Mouse (Mus musculus) liver, embryonic 15.5 days (tissue): Measurements from ENCODE around the gene Mgat4a. TPM values are rescaled to one million over a fixed set of nuclear protein-coding genes. Genes with fewer than 3 reads are reported as not detected.

ENCODE experiments used
- ATAC-seq: fragments of 200-750 bp; cut with Nextera tagmentation; 2 replicates; pipeline ENCODE4 v1.8.0; 2017; ENCODE audit warnings: moderate number of reproducible peaks, mild to moderate bottlenecking, moderate library complexity; ENCODE audit not compliant: insufficient read depth
- H3K27ac ChIP-seq: fragments of 300-500 bp; sonication (generic); replicated peaks from 2 replicates; pipeline ENCODE4 v1.5.1; 2015; ENCODE audit warnings: mild to moderate bottlenecking, inconsistent platforms
- H3K27me3 ChIP-seq: fragments of 300-500 bp; sonication (generic); 2 replicates; pipeline ENCODE4 v1.6.1; 2015; ENCODE audit warnings: mild to moderate bottlenecking, inconsistent platforms
- H3K36me3 ChIP-seq: fragments of 300-500 bp; sonication (generic); replicated peaks from 2 replicates; pipeline ENCODE4 v1.6.1; 2015; ENCODE audit warnings: moderate library complexity, mild to moderate bottlenecking, inconsistent platforms
- H3K4me1 ChIP-seq: fragments of 300-500 bp; sonication (generic); replicated peaks from 2 replicates; pipeline ENCODE4 v1.6.1; 2015; ENCODE audit warnings: inconsistent platforms
- H3K4me2 ChIP-seq: fragments of 300-500 bp; sonication (generic); 2 replicates; pipeline ENCODE4 v1.6.1; 2015; ENCODE audit warnings: moderate library complexity, mild to moderate bottlenecking, inconsistent platforms
- H3K4me3 ChIP-seq: fragments of 300-500 bp; sonication (generic); replicated peaks from 2 replicates; pipeline ENCODE4 v1.5.1; 2015; ENCODE audit warnings: mild to moderate bottlenecking, inconsistent platforms
- H3K9ac ChIP-seq: fragments of 300-500 bp; sonication (generic); 2 replicates; pipeline ENCODE4 v1.6.1; 2015; ENCODE audit warnings: moderate library complexity, mild to moderate bottlenecking, inconsistent platforms
- H3K9me3 ChIP-seq: fragments of 300-500 bp; sonication (generic); replicated peaks from 2 replicates; pipeline ENCODE4 v1.6.1; 2016; ENCODE audit warnings: inconsistent platforms
- WGBS: fragments of 180-500 bp; shearing (Covaris S2); methylation state at CpG from one replicate; pipeline ENCODE4 v1.1.7; 2015; ENCODE audit warnings: mixed read lengths; ENCODE audit not compliant: insufficient replicate concordance; 5-methylcytosine and 5-hydroxymethylcytosine counted together
- polyA plus RNA-seq: library from polyadenylated mRNA; unstranded; fragments of >200 nt; fragmentation: Nextera tagmentation; extraction: Ambion mirVana; gene quantifications from 2 replicates; pipeline ENCODE4 v1.2.1, GENCODE M21; 2015

Mgat4a gene
- polyA plus RNA-seq, 1 experiment from 2014 or later: 1.2 TPM

DNA sequence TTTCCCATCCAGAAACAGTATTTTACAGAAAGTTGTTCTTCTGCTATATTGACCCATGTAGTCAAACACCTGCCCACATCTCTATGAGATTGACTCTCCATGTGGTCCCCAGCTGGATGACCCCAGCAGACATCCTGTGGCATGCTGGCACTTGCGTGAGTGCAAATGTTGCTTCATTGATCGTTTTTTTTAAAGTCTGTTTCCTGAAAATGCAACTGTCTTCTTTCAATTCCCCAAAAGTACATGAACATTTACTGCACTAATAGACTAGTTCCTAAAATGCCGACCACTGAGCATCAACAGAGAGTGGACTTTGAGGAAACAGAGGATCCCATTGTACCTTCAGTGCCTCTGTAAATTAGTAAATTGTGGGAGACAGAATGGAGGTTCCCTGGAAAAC lies 21.1 kb upstream of the Mgat4a start:
- no peaks in the 10 kb centered on the region for H3K9me3 ChIP-seq
- WGBS: 43% methylated on average over 3 of the region's 3 CpGs
- no peak overlapping the region for H3K9ac ChIP-seq
- H3K36me3 ChIP-seq: no peaks in the 10 kb centered on the region
- H3K27ac ChIP-seq: no peak overlapping the region
- H3K4me2 ChIP-seq: no peak overlapping the region
- H3K4me3 ChIP-seq: no peak overlapping the region
- H3K4me1 ChIP-seq: no peaks in the 10 kb centered on the region
- no peaks in the 10 kb centered on the region for H3K27me3 ChIP-seq
- ATAC-seq: no peak

DNA sequence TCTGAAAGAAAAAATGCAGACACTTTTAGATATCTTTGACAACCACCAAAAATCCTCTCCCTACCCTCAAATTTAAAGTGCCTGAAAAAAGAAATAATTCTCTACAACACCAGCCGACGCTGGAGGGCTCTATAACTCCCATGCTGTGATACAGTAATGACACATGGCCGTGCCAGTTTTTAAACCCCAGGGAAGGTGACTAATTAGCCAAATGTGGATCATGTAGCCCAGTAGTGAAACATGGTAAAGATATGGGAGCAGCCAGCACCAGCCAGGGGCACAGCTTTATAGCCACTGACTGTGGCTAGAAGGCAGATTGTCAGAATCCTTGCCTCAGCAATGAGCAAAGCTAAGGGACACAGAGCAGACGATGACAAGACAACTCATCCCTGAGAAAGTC lies 19.5 kb upstream of the Mgat4a start:
- H3K4me1 ChIP-seq: no peaks in the 10 kb centered on the region
- H3K36me3 ChIP-seq: no peaks in the 10 kb centered on the region
- ATAC-seq: no peak
- no peak overlapping the region for H3K4me3 ChIP-seq
- 66% methylated on average over 4 of the region's 4 CpGs for WGBS
- no peaks in the 10 kb centered on the region for H3K27me3 ChIP-seq
- H3K27ac ChIP-seq: no peak overlapping the region
- no peaks in the 10 kb centered on the region for H3K9me3 ChIP-seq
- no peak overlapping the region for H3K4me2 ChIP-seq
- H3K9ac ChIP-seq: no peak overlapping the region

DNA sequence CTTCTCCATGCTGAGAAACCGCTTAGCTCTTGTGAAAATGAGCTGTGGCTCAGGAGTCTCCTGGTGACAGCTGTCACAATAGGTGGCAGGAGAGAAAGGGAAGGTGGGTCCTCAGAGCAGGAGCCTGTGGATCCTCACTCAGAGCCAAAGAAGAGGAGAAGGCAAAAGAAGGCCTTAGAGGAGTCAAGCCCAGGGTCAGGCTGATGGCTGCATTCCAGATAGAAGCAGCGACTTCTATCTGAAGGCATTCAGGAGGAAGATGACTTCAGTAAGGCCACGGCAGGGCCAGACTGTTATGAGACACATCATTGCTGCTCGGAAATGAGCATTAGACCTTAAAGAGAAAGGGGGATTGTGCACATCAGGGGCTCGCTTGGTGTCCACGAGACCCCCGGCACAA lies 11.2 kb upstream of the Mgat4a start:
- Histone ChIP-seq H3K9me3 (no peaks in the 10 kb centered on the region), H3K27me3 (no peaks in the 10 kb centered on the region), H3K27ac (no peak overlapping the region), H3K4me2 (no peak overlapping the region), H3K36me3 (no peaks in the 10 kb centered on the region), H3K9ac (no peak overlapping the region), H3K4me1 (no peaks in the 10 kb centered on the region), H3K4me3 (no peak overlapping the region)
- WGBS: 68% methylated on average over 7 of the region's 7 CpGs
- no peak for ATAC-seq

DNA sequence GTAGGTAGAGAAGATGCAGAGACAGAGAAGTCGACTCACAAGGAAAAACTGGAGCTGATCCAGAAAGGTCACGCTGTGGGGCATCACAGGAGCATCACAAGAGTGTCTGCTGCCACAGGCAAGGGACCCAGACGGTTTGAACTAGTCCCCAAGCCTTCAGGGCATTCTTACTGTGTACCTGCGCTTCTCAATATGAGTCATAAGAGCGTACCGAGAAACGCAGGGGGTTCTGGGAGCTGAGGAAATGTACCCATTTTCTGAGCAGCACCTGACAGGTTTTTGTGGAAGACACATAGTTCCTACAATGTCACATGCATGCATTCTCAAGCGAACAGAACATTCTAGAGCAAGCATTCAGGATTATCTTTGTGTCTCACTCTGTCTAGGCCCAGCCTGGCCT lies 8.7 kb upstream of the Mgat4a start:
- no peaks in the 10 kb centered on the region for H3K36me3 ChIP-seq
- H3K4me1 ChIP-seq: no peaks in the 10 kb centered on the region; the same call in 1 of the 2 replicates
- no peak overlapping the region for H3K4me3 ChIP-seq
- no peak for ATAC-seq
- H3K4me2 ChIP-seq: no peak overlapping the region
- H3K9ac ChIP-seq: no peak overlapping the region
- no peaks in the 10 kb centered on the region for H3K9me3 ChIP-seq
- WGBS: 65% methylated on average over 8 of the region's 8 CpGs
- no peak overlapping the region for H3K27ac ChIP-seq
- H3K27me3 ChIP-seq: no peaks in the 10 kb centered on the region

DNA sequence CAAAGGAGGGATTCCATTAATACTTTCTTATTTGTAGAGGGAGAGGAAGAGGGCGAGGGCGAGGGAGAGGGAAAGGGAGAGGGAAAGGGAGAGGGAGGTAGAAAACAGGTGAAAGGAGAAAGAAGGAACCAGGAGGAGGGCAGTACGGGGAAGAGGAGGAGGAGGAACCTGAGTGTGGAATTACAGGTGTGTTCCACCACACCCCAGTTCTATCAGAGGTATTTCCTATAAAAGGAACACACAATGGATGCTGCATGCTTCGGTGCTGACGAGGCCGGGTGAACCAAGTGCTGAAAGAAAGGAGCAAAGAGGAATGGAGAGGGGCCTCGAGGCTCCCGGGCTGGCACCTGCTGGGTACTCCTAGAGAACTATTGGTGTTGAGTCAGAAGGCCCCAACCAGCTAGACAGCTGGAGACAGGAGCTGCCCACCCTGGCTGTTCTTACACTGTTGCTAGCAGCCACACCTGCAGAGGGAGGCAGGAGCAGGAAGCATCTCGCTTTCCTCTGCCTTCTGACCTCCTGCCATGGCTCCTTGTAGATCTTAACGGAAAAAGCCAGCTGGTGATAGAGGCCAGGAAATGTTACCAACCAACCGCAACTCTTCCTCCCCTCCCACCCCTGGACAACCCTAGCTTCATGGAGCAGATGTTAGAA lies 5.7 kb upstream of the Mgat4a start:
- Histone ChIP-seq H3K4me2 (no peak overlapping the region), H3K27ac (no peak overlapping the region), H3K9ac (no peak overlapping the region), H3K36me3 (no peaks in the 10 kb centered on the region), H3K27me3 (peaks cover 20% of the 10 kb centered on the region), H3K9me3 (no peaks in the 10 kb centered on the region), H3K4me3 (no peak overlapping the region), H3K4me1 (peaks cover under 1% of the 10 kb centered on the region; the same call in 1 of the 2 replicates)
- no peak for ATAC-seq
- 44% methylated on average over 11 of the region's 11 CpGs for WGBS

DNA sequence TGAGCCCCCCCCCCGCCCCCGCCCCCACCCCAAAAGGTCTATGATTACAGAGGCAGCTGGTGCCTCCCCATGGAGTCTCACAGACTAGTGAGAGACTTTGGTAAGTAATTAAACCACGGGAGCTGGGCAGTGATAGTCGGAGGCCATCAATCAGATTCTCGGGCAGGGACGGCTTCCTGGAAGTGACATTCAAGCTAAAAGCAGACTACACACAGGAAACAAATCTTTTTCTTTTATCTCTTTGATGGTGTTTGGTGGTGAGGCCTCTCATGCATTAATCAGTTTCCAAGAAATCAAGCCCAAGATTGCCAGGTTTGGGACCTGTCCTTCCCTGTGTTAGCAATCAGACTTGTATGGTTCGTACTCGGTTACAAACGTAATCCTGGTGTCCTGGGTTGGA lies 3.4 kb upstream of the Mgat4a start:
- ATAC-seq: no peak
- H3K9ac ChIP-seq: no peak overlapping the region
- H3K4me3 ChIP-seq: no peak overlapping the region
- H3K9me3 ChIP-seq: no peaks in the 10 kb centered on the region
- no peaks in the 10 kb centered on the region for H3K36me3 ChIP-seq
- H3K4me2 ChIP-seq: no peak overlapping the region
- peaks cover 14% of the 10 kb centered on the region for H3K4me1 ChIP-seq
- WGBS: 30% methylated on average over 9 of the region's 9 CpGs
- H3K27me3 ChIP-seq: peaks cover 43% of the 10 kb centered on the region
- H3K27ac ChIP-seq: no peak overlapping the region

DNA sequence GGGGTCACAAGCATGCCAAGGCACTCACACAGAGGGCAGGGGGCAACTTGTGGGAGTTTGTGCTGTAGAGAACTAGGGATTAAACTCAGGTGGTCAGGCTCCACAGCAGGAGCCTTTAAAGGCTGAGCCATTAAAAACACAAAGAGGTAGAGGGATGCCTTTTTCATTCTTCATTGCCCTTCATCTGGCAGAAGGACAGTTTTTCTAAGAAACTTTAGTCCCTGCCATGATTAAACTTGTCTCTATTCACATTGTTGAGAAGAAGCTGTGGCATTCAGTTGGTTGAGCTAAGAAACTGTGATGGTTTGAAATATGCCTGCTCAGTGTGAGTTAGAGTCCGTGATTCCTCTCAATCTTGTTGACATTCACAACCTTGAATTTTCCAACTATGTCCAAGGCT lies 2.2 kb upstream of the Mgat4a start:
- Histone ChIP-seq H3K4me1 (peaks cover 14% of the 10 kb centered on the region), H3K27ac (no peak overlapping the region), H3K4me2 (no peak overlapping the region), H3K4me3 (no peak overlapping the region), H3K36me3 (no peaks in the 10 kb centered on the region), H3K9me3 (no peaks in the 10 kb centered on the region), H3K9ac (no peak overlapping the region), H3K27me3 (peaks cover 45% of the 10 kb centered on the region)
- no peak for ATAC-seq
- WGBS: 44% methylated on average over 1 of the region's 1 CpGs

DNA sequence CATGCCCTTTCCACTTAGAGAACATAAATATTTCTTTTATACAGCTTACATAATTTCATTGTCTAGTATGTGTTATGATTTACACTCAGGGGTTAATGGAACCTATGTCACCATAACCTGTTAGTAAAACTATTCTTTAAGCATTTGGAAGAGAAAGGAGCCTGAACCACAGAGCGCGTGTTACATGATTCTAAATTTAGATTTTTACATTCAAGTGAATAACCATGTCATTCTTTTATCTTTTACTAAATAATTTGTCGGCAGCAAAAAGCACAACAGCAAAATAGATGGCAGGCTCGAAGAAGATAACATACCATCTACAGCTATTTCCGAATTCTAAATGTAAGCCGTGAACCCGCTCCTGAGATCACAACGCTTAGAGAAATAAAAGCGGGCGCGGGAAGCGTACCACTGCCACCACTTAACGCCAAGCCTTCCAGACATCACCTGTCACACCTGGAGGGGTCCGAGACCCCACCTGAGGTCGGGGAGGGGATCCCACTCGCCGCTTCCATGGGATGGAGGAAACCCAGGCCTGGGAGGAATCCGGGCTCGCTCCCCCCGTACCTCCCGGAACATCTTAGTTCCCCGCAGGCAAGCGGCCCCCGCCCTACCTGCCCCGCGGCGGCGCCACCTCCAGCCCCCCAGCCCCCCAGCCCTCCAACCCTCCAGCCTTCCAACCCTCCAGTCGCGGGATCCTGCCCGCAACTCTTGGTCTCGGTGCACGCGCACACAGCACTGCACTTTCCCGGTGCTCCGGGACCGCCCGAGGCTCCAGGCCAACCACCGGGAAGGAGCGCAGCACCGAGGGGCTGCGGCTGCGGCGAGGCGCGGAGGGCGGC lies 627 bp downstream of the Mgat4a start:
- ATAC-seq: peak; percentile 52; the same call in 1 of the 2 replicates
- Histone ChIP-seq H3K27ac (no peak overlapping the region), H3K4me3 (peak overlapping the region; percentile 67), H3K4me1 (peaks cover 14% of the 10 kb centered on the region), H3K4me2 (peak overlapping the region; percentile 94), H3K27me3 (peaks cover 45% of the 10 kb centered on the region), H3K9ac (peak overlapping the region; percentile 60), H3K9me3 (no peaks in the 10 kb centered on the region), H3K36me3 (no peaks in the 10 kb centered on the region)
- WGBS: 2% methylated on average over 40 of the region's 47 CpGs

DNA sequence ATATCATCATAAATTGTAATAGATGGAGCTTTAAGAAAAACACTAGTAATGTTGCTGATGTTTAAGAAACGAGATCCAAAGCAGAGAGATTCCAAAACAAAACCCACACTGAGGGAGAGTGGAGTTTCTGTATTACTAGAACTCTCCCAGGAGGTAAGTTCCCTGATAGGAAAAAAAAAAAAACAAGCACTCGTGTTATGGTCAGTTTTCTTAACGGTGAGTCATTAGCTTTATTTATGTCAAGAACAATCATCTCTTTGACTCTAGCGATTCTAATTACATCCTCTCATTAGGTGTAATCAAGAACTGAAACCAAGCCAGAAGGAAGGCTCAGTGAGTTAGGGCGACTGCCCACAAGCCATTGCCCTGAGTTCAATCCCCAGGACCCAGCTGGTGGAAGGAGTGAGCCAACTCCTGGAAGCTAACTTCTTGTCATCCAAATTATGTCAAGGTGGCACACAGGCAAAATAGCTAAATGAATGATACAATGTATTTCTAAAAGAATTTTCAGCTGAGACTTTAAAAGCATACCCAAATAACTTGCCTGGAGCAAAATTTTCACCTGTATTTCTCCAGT lies 6.2 kb downstream of the Mgat4a start:
- Histone ChIP-seq H3K4me3 (no peak overlapping the region), H3K9me3 (no peaks in the 10 kb centered on the region), H3K9ac (no peak overlapping the region), H3K4me2 (no peak overlapping the region), H3K27me3 (peaks cover 6% of the 10 kb centered on the region), H3K36me3 (no peaks in the 10 kb centered on the region), H3K27ac (no peak overlapping the region), H3K4me1 (no peaks in the 10 kb centered on the region)
- no peak for ATAC-seq
- 60% methylated on average over 5 of the region's 5 CpGs for WGBS

DNA sequence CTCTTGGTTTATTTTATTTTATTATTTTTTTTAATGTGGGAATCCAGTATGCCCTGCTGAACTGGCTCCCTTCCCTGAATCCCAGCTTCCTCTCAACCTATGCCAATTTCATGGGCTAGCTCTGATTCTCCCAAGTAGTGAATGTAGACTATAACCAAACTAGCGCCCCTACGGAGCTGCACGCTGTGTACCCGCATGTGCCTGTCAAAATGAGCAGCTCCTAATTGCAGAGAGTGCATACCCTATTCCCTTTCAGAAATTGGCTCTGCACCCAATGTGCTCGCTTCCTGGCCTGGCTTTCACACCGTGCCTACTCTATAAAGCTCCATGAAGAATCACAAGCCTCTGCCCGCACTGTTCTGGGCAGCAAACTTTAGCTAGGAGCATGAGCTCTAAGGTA lies 7.6 kb downstream of the Mgat4a start:
- no peak for ATAC-seq
- no peaks in the 10 kb centered on the region for H3K36me3 ChIP-seq
- no peaks in the 10 kb centered on the region for H3K27me3 ChIP-seq
- WGBS: 86% methylated on average over 7 of the region's 7 CpGs
- no peaks in the 10 kb centered on the region for H3K4me1 ChIP-seq
- H3K4me3 ChIP-seq: no peak overlapping the region
- H3K27ac ChIP-seq: no peak overlapping the region
- H3K9me3 ChIP-seq: no peaks in the 10 kb centered on the region
- H3K9ac ChIP-seq: no peak overlapping the region
- no peak overlapping the region for H3K4me2 ChIP-seq

DNA sequence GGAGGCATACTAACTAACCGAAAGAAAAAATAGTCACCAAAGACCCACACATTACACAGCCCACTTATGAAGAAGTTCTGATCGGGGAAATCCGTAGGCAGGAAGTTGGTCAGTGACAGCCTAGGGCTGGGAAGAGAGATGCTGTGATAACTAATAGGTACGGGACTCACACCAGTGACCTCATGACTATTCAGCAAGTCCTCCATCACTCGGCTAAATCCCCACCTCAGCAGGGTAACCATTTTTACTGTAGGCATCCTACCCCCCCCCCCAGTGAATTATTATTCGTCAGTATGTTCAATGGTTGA lies 8.3 kb downstream of the Mgat4a start:
- Histone ChIP-seq H3K4me3 (no peak overlapping the region), H3K36me3 (no peaks in the 10 kb centered on the region), H3K9ac (no peak overlapping the region), H3K9me3 (no peaks in the 10 kb centered on the region), H3K4me1 (no peaks in the 10 kb centered on the region), H3K27ac (no peak overlapping the region), H3K27me3 (no peaks in the 10 kb centered on the region), H3K4me2 (no peak overlapping the region)
- ATAC-seq: no peak
- WGBS: 69% methylated on average over 6 of the region's 6 CpGs
